Mouse (Mus musculus): ENCODE measurements around the gene Card10.

DNA sequence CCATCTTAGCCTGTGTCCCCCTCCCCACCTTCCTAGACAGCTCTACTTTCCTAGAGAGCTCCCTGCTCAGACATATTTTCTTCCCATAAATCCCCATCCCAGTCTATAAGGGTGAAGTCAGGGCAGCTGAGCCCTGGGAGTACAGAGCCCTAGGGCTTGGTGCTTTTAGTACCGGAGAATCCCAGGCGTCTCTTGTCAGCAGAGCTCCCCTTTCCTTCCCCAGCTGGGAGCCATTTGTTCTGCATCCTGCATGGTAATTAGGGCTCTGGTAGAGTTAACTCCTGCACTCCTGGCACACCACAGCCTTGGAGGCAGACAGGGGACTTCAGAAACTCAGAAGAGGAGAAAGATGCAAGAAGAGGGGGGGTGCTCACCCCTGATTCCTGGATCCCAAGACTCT is 36.9 kb upstream of the Card10 start:
- no peak for TF ChIP-seq CTCF (IDR thresholded peaks at IDR 0.05; ENCODE audit: control insufficient read depth, insufficient read depth, insufficient read length)
- no peak for TF ChIP-seq USF1 (IDR thresholded peaks at IDR 0.05; ENCODE audit: low read depth)
- no peak for TF ChIP-seq MAX (IDR thresholded peaks at IDR 0.05)
- no peak for TF ChIP-seq MYOG (IDR thresholded peaks at IDR 0.05; ENCODE audit: control insufficient read depth, extremely low read depth, insufficient read length)
- TF ChIP-seq MYOD1 (IDR thresholded peaks at IDR 0.05; ENCODE audit: control insufficient read depth, insufficient read length, low read depth), result no peak

All from C2C12 (cell line).